Mouse (Mus musculus) left cerebral cortex, adult 18-20 months (tissue): ENCODE data around the gene Krt83. TPM values are rescaled to one million over a fixed set of nuclear protein-coding genes. Genes with fewer than 3 reads are reported as not detected.
"Not testable (repeated sequence)": the region's sequence is repeated elsewhere in the genome, so short reads cannot be mapped to it uniquely, and the experiment has no call there.

ENCODE experiments used
- DNase-seq, 2 experiments: peaks; one replicate each; pipeline ENCODE4 v3.0.0; 2021 to 2022; ENCODE audit warnings: low spot score in 2 of 2, mixed read lengths in 1 of 2
- long read RNA-seq, 2 experiments: library from polyadenylated mRNA; stranded (forward); transcript quantifications; one replicate each; pipeline ENCODE4 v2.0.0; 2021
- total RNA-seq, 2 experiments: library from RNA; stranded (reverse); gene quantifications; 2 replicates each; pipeline ENCODE4 v1.2.3; 2021

The Krt83 gene
- not detected for total RNA-seq
- long read RNA-seq, experiment 1, result 0 reads
- long read RNA-seq, experiment 2, result 0 reads

DNA sequence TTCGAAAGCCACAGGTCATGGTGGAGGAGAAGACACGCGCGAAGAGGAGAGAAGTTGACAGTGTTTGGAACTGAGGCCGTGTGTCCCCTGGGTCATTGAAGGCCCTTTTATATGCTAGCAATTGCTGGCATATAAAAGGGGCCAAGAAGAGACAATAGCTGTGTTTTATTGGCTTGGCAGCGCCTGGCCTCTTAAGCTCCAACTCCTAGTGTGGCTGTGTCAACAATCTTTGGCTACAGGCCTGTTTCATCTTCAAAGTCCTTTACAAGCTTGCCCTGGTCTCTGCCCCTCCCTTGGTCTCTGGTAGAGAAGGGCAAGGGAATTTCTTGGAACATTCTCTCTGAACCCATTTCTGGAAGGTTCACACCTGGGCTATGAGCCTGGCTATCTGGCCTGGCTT, at the start of gene Krt83:
Krt83 (minus strand) TSS at position 82 of the 400 bp plus-strand sequence.
- no peak for DNase-seq

DNA sequence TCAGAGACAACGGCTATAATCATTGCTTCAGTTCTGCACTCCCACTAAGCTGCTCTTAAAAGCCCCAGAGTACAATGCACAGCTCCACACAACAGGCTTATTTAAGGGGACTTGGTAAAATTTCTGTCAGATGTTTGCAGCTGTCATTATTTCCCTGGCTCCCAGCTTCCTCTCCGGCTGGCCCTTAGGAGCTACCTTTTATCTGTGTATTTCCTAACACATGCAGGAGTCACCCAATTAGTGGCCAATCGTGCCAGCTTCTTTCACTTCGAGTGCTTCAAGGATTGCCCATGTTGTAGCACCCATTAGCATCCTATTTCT, 47.2 kb upstream of the Krt83 start:
- no peak for DNase-seq

DNA sequence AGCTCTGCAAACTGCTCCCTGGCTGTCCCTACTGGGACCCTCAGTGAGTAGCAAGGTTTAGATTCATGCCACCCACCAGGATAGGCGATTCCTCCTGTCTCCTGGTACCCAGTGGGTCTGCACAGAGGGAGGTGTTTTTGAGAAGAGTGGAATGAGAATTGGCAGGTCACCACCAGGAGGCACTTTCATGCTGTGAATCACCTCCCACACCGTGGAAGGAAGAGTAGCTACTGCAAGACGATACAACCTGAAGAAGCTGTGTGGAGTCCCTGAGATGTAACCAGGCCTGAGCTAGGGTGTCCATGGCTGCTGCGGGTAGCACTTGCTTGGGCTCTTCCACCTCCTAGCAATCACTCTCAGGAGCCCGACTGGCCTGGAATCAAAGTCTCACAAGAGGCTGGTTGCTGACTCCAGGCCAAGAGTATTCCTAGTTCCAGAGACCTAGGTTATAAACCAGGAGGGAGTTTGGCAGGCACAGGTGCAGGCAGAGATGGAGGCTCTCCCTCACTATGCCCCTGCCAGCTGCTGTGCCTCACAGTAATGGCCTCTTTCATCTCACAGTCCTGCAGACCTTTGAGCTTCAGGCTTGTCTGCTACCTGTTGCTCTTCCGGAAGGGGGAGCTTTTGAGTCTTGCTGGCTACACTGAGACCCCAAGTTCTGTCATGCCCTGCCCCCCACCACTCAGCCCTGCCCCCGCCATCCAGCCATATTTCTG, 46.7 kb upstream of the Krt83 start:
- DNase-seq, result no peak

DNA sequence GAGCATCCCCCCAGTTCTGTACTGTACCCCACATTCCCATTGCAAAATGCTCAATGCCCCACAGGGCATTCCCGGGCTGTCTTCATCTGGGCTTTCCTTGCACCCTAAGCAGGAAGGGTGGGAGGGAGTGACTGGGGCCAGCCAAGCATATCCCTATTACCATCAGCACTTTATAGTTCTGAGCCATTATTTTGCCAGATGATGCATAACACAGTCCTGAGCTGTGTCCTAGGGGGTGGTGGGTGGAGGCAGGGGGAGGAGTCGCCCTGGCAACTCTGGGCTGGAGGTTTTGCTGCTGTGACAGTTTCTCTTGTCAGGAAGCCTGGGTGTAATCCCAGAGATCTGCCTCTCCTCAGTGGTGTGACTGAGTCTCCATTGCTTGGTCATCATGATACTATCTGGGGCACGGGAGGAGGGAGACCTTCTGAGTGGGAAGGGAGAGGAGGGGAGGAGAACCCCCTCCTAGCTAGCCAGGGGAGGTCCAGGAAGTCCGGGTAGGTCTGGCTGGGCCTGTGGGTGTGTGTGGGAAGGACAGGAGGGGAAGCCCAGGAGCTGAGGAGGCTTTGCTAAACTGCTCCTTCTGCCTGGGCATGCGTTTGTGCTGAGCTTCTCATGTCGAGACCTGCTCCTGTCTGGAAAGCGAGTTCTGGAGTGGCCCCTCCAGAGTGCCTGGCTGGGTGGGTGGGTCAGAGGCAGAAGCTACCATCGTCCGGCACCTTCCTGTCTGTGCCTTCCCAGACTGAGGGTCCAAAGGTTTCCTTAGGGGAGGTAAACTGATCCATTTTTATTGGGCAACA, 44.9 kb upstream of the Krt83 start:
- peak in 1 of 2 experiments; percentile 32 for DNase-seq

DNA sequence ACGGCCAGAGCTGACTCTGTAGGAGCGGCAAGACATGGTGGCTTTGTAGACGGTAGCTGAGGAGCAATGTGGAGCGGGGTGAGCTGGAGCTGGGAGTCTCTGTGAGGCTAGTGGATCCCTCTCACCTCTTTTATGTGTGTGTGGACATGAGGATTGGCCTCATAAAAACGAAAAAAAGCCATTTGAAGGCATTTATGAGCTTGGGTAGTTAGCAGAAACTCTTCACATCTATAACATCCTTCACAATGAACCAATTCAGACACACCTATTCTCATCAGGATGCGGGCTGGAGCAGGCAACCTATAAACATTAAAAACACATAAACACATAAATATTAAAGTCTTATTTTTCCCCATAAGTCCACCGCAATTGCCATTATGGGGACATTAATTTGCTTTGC, 41.4 kb upstream of the Krt83 start, which contains the start of gene Krt84:
Krt84 (minus strand) TSS at position 101 of the 400 bp plus-strand sequence.
- no peak for DNase-seq

DNA sequence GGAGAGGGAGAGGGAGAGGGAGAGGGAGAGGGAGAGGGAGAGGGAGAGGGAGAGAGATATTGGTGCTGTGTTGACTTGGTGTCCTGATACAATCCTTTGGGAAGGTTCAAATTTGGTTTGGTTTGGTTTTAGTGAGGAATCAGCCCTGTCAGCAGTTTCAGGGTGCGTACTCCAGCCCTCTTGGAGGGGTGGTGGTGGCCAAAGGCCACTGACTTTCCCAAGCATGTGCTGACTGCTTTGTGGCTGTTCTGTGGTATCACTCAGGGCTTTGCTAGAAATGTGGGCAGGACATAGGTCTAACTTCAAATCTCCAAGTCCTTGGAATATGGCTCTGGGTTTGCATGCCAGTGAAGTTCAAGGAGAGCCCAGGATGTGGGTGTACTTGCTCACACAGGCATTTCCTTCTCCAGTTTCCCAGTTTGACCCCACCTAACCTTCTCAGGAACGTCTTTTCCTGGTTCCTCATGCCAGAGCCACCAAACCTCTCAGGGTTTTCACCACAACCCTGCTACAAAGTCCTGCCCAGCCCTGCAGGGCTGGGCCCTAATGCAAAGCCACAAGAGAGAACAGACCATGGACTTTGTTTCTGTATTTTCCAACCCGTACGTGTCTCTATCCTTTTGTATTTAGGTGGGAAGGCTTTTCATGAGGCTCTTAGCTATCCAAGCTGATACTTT, 31.4 kb upstream of the Krt83 start:
- no peak for DNase-seq

DNA sequence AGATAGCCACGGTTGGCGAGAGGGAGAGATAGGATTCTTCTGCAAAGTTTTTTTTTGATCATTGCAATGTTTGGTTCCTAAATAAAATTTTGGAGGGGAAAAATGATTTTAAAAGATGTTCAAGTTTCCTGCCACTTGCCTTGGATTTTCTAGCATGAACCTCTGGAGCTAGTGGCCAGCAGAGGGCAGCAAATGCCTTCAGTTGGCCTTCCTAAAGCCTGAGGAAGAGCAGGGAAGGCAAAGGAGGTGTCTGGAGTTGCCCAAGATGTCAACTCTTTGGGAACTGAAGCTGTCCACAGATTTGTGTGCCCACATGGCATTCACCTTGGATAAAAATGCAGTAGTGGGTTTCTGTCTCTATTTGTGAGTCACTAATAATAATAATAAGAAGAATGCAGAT, 28.5 kb upstream of the Krt83 start:
- DNase-seq, result peak; percentile 77 to 88

DNA sequence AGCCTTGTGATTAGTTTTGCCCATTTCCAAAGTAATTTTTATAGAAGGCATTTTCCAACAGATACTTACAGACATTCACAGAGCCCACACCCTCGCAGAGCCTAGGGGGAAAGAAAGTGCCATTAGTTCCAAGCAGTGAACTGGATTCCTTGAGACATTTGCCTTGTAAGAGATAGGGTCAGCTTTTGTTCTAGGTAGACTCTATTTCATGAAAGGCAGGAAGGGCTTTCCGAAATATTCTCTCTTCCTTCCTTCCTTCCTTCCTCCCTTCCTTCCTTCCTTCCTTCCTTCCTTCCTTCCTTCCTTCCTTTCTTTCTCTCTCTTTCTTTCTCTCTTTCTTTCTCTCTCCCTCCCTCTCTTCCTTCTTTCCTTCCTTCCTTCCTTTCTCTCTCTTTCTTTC, 25.8 kb upstream of the Krt83 start, which contains the start of gene Gm49425:
Gm49425 (minus strand) TSS at position 101 of the 400 bp plus-strand sequence.
- not testable (repeated sequence) for DNase-seq

DNA sequence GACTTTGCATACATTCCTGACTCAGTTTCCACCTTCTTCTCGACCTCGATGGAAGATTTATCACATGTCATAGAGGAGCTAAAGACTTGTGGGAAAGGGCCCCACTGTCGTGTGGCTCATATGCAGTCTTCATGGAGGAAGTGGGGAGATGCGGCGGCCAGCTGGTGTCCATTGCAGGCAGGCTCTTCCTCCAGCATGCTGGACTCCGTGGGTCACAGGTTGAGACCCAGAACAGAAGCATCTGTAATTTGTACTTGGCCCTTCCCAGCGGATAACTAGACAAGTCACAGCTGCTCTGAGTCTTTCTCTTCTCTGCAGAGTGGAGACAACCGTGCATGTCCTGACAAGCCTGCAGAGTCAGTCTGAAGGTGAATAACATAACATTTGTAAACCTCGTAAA, 16.9 kb upstream of the Krt83 start:
- no peak for DNase-seq

DNA sequence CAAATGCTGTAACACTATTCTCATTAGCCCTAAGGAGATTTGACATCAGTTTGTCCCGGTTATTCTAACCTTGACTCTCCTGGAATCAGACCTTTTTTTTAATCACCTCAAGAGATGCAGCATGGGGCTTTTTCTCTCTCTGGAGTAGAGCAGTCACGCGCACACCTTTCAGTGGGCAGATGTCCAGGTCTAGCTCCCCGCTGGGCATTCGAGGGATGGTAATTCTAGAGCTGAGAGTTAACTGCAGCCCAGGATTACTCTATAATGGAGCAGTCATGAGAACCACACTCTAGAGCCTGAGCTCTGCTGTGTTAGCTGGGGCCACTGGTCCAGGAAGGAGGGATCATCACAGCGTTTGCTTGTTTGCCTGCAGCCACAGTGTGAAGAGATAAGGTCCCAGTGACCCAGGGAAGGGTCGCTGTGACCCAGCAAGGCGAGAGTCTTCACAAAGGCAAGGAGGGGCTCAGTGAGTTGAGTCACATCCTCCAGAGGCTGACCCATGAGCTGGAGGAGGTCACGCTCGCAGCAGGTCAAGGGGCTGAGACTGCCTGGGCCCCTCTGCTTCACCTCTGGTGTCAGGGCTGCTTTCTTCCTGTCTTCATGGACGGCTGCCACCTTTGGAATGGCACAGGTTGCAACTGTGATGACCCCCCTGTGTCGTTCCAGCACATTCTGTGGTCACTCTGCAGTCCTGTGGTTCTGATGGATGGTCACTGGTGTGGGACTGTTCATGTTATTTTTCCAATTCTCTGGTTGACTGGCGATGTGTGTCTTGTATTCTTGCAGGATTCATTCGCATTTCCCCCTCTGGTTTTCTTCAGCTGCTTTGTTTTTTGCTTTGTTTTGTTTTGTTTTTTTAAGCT, 15.8 kb upstream of the Krt83 start:
- DNase-seq, result no peak

DNA sequence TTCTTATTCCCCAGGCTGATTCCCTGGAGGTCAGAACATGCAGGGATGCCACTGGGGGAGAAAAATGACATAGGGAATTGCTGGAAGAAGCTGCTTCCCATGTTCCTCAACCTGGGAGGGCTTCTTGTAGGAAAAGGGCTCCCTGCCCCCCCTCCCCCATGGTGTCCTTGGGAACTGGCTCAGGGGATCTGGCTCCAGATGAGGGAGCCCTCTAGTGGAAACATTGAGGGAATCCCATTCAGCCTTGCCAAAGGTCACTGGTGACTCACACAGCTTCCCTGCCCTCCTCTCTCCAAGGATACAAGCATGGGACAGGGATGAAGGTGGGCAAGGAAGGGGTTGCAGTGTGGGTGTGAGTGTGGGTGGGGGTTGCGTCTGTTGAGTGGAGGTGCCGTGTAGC, 5.9 kb upstream of the Krt83 start:
- DNase-seq, result peak in 1 of 2 experiments; percentile 10

DNA sequence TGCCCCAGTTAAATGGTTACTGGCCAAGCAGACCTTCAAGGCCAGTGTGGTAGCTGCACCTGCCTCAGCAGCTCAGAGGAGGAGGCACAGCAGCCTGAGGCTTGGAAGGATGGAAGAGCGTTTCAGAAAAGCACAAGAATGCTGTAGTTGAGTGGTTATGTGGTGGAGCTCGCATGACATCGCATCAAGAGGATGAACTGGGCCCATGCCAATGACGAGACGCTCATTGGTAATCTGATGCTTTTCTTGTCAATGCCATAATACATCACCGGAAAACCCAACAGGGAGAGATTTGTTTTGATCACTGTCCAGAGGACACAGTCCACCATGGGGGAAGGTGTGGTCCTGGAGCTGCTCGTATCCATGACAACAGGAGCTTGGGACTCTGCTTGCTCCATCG, 4.0 kb upstream of the Krt83 start:
- no peak for DNase-seq

DNA sequence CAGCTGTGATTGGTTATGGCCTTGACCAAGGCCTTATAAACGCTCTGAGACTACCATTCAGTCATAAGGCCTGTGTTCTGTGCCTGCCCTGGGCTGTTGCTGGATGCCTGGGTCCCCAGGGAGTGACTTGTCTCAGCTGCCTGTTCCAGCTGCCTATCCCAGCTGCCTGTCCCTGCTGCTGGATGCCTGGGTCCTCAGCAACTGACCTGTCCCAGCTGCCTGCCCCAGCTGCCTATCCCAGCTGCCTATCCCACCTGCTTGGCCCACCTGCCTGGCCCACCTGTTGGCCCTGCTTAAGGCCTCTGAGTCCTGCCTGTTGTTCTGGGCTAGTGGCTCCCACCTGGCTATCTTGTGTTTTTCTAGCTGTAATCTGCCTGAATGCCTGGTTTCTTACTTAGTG, 2.9 kb upstream of the Krt83 start:
- DNase-seq, result no peak

DNA sequence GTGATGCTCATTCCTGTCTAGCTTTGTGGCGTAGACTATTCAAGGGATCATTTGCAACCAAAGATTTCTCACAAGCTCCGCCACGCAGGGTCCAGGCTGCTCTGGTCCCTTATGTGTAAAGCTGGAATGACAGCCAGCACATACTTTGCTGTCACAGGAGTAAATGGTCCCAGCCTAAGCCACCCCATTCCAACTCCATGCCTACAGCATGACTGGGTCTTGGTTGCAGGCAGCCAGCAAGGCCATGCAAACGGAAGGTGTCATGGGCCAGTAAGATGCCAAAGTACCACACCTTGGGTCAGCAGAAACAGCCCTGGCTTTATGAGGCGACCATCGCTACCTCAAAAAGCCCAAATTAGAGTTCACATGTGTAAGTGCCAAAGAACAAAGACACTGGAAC, 2.4 kb upstream of the Krt83 start:
- DNase-seq, result no peak

DNA sequence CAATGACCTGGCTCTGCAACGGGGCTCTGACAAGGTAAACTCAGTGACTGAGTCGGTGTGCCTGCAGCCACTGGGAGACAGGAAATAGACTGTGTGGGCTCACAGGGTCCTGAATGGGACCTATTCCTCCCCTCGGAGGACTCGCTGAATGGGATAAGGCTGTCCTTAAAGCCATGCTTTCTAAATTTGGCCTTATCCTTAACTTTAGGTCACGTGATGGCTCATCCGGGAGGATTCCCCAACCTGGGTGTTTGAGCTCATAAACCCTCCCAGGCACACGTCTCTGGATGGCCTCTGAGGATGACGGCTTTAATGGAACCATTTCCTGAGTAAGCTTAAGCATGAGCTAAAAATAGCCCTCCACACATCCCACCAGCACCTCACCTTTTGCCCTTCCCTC, 1.4 kb upstream of the Krt83 start:
- no peak for DNase-seq

DNA sequence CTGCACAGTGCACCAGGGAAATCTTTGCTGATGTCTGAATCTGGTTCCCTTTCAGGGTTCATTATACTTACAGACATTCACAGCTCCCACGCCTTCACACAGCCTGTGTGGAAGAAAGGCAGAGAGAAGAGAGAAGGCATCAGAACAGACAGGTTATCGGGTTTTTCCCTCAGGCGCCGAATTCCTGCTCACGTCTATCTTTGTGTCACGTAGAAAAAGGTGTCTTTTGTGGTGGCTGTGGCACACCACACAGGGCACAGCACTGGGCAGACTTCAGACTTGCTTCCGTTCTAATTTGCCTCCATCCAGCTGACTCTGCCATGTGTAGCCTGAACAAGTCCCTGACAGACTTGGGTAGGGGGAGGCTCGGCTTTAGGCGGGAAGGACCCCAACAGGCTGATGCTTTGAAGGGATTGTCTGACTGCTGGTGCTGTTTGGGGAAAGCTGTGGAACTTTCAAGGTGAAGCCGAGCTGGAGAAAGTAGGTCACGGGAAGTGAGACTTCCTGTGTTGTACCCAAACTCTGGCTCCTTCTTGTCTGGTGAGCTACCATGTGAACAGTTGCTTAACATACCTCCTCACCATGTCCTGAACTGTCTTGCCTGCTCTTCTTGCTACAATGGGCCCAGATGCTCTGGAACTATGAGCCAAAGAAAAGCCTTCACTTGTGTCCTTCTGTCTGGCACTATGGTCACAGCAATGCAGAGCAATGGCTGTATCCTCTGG, 5.2 kb downstream of the Krt83 start:
- peak; percentile 28 to 55 for DNase-seq

DNA sequence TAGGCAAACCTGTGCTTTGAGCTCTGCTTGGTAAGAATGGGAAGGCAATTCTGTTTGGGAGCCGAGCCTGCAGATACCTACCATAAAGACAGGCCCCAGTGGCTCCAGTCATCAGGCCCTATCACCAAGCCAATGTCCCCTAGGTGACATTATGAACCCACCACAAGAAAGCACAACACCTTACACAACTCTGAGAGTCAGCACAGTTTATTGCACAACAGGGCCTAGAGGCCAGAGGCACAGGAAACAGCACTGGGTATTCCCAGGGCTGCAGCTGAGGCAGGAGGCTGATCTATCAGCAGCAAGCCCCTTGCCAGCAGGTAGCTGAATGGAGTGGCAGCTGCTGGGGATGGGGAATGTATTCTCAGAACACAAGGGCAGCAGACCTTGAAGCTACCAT, 6.4 kb downstream of the Krt83 start:
- DNase-seq, result no peak

DNA sequence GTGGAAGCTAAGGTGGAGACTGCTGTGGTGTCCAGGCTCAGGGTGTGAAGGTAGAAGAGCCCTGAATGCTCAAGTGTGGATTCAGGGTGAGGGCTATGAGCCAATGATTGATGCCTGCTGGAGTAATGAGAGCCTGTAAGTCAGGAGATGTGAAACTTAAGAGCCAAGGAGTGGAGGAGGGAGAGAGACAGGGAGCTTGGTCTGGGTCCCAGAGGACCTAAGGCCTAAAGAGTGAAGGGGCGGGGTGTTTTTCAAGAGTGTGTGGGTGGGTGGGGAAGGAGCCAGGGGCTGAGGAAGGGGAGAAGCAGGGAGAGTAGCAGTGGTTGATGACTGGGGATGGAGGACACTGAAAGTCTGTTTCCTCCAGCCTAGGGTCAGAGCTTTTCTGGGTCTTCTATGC, 7.7 kb downstream of the Krt83 start:
- DNase-seq, result no peak

DNA sequence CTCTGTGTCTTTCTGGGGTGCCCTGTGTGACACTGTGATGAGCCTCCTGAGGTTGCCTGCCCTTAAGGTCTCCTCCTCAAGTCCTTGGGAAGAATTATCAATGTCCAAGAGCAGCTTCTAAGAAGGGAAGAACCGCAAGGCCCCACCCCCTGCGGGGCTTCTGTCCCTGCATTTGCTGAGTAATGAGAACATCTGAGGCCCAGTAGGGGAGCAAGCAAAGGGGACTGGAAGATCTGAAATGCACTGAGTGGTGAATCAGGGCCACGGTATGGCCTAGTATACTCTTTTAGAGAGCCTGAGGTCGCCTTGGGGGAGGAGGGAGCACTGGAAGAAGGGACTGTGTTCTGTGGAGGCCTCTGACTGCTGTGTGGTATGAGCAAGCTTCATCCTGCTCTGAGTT, 9.3 kb downstream of the Krt83 start:
- no peak for DNase-seq

DNA sequence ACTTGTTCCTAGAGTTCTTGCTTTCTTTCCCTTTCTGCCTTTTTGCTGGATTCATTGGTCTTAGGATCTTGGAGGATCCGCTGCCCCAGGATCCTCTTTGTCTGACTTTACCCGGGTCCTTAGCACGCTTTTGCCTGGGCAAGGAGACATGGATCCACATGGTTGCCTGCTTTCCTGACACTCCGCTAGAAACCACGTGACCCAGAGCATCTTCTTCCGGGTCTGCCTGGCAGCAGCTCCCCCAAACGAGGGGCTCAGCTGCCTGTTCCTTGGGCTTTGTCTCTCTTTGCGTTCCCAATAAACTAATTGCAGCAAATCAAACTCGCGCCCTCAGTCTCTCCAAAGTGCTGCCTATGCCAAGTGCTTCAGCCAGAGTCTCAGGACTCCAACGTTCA, 11.6 kb downstream of the Krt83 start:
- DNase-seq, result no peak
